Mouse (Mus musculus) heart, postnatal 14 days (tissue): Measurements from ENCODE around the gene Cyp2a4. TPM values are rescaled to one million over a fixed set of nuclear protein-coding genes. Genes with fewer than 3 reads are reported as not detected.
"Not testable (repeated sequence)": the region's sequence is repeated elsewhere in the genome, so short reads cannot be mapped to it uniquely, and the experiment has no call there.

Experiments used
- DNase-seq, 2 experiments: peaks; one replicate each; pipeline ENCODE4 v3.0.0; 2021 to 2022
- intact Hi-C: fragments of 180-260 bp; cut with DNase I; formaldehyde crosslinking; loops from one replicate; pipeline ENCODE4 v1.15.1; 2025
- long read RNA-seq, 2 experiments: library from polyadenylated mRNA; stranded (forward); transcript quantifications; one replicate each; pipeline ENCODE4 v2.0.0; 2021
- total RNA-seq, 2 experiments: library from RNA; stranded (reverse); gene quantifications; 2 replicates each; pipeline ENCODE4 v1.2.3; 2021

Cyp2a4 gene
- total RNA-seq, result under 1 TPM in 1 of 2 experiments, not detected in 1; 0.45 TPM
- long read RNA-seq, experiment 1, result 0 reads
- long read RNA-seq, experiment 2, result 0 reads

DNA sequence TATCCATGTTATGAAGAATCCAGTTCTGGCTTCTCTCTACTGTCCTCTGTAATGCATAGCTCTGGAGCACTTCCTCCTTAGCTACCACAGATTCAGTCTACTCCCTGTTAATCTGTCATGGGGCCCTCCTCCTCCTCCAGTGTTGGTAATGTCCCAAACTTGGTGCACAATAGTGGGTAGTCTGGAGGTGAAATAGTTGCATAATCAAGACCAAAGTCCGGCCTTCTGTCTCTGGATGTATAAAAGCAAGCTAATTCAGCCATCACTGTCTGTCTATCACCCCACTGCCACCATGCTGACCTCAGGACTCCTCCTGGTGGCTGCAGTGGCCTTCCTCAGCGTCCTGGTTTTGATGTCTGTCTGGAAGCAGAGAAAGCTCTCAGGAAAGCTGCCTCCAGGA is at the start of gene Cyp2a4:
Gene Cyp2a4, plus strand, starts transcription at position 244 of the 400 bp plus-strand sequence.
- intact Hi-C loops, DNase-seq: not testable (repeated sequence)

DNA sequence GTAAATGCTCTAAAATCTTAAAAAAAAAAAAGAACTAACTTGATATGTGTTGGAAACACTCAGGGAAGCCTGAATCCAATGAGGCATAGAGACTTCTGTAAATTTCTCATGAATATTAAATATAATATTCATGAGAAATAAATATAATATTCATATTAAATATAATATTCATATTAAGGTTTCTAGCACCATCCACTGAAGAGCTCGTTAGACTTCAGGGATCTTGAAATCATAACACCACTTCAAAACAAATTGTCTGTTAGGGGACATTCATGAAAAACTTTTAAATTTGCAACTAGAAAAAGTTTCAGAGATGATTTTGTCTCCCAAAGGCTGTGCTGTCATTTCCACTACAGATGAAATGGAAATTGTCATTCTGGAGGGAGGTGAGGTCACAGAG is 46.9 kb upstream of the Cyp2a4 start, which contains the start of gene Vmn1r184:
Gene Vmn1r184, plus strand, starts transcription at position 301 of the 400 bp plus-strand sequence.
- DNase-seq, intact Hi-C loops: not testable (repeated sequence)

DNA sequence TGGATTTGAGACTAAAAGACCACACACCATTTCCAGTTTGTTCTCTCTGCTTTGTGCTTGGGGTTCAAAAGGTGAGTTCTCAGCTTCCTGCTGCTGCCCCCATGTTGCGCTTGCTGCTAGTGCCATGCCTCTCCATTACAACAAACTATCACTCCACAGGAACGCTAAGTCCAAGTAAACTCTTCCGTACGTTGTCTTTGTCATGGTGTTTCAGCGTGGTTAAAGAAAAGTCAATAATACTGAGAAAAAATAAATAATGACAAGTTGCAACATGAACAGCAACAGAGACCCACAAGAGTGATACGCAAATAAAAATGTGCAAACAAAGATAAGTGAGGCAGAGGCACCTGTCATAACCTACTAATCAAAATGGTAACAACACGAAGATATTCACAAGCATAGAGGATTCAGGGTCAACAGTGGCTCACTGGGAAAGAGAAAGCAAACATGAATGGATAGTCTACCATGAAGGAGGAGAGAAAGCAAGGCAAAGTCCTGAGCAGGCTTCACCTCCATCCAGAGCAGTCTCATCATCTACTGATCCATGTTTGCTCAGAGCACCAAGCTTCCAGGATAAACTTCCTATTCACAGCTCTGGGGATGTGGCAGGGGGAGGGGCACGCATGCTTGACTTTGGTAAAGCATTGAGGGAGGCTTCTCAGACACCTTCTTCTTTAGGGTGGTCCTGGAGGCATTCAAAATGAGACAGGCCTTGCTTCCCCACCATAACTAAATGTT is 3.4 kb upstream of the Cyp2a4 start:
- DNase-seq, intact Hi-C loops: not testable (repeated sequence)

DNA sequence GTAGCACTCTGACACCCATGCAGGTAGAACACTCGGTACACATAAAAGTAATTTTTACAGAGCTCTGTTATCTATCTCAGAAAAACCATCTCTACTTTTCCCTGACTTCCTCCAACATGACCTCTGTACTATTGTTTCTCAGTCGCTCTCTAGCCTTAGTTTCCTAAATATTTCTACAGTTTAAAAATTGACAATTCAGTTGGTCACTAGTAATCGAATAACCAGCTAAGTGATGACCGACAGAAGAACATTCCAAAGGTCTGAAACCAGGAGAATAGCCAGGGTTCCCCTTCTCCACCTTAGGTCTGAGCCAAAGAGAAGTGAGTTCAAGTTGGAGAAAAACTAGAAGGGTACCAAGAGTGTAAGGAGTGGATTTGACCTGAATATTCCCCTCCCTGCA is 4.8 kb downstream of the Cyp2a4 start:
- DNase-seq, intact Hi-C loops: not testable (repeated sequence)

DNA sequence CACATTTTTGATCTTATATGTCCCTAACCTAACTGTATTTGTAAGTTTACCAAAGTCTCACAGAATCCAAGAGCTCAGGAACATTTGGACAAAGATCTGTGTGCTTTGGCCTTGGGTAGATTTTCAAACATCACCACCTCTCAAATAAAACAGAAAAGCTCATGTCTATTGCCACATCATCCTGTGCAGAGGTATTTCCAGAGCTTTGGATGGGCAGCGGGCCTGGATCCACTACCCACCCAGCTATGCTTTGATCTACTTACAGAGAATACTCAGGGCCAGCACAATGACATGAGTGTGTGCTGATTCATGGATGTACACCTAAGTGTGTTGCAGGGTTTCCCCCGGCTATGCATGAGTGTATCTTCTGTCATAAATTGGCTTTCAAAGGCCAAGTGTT is 8.2 kb downstream of the Cyp2a4 start:
- intact Hi-C loops, DNase-seq: not testable (repeated sequence)

DNA sequence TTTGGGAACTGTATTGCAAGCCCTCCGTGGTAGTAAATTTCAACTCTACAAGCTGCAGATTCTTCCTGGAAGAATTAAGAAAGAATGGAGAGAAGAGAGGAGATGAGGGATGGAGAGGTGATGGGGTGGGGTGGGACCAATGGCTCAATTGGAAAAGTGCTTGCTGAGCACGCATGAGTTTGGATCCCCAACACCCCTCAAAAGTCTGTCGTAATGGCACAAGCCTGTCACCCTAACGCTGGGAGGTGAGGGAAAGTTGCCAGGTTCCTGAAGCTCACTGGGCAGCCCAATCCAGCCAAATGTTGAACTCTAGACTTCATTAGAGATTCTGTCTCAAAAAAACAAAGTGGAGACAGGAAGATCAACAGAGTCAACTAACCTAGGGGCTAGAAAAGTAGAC is 8.8 kb downstream of the Cyp2a4 start:
- DNase-seq, intact Hi-C loops: not testable (repeated sequence)

GRCm38 (mm10) chr7:26320361-26320760 is 13.4 kb downstream of the Cyp2a4 start:
- intact Hi-C loops, DNase-seq: not testable (repeated sequence)

GRCm38 (mm10) chr7:26350177-26350576 is 43.2 kb downstream of the Cyp2a4 start:
- intact Hi-C loops, DNase-seq: not testable (repeated sequence)

- intact Hi-C loops, DNase-seq: not testable (repeated sequence)
These were observed 45.3 kb downstream of the Cyp2a4 start for GRCm38 (mm10) chr7:26352258-26352657.

GRCm38 (mm10) chr7:26356719-26357118 is 49.8 kb downstream of the Cyp2a4 start:
- intact Hi-C loops, DNase-seq: not testable (repeated sequence)

Other genes starting within 250 kb of the Cyp2a4 start
- under 1 TPM; 0.12 to 0.26 TPM for gene Cyp2b13, start 245.7 kb upstream of the Cyp2a4 start, total RNA-seq
- gene Cyp2b9, start 133.8 kb upstream of the Cyp2a4 start, total RNA-seq, result not detected
- gene Vmn1r184, start 46.8 kb upstream of the Cyp2a4 start, total RNA-seq, result not detected
- not detected for gene Nlrp9c, start 96.5 kb downstream of the Cyp2a4 start, total RNA-seq
- gene Nlrp4a, start 127.9 kb downstream of the Cyp2a4 start, total RNA-seq, result not detected
- not detected for gene Nlrp9a, start 227.9 kb downstream of the Cyp2a4 start, total RNA-seq